Mouse (Mus musculus): ENCODE results near the gene Fgf13. TPM values are rescaled to one million over a fixed set of nuclear protein-coding genes. Genes with fewer than 3 reads are reported as not detected.

The Fgf13 gene
- polyA plus RNA-seq, 1 experiment from 2014 or later, result 26.3 TPM

DNA sequence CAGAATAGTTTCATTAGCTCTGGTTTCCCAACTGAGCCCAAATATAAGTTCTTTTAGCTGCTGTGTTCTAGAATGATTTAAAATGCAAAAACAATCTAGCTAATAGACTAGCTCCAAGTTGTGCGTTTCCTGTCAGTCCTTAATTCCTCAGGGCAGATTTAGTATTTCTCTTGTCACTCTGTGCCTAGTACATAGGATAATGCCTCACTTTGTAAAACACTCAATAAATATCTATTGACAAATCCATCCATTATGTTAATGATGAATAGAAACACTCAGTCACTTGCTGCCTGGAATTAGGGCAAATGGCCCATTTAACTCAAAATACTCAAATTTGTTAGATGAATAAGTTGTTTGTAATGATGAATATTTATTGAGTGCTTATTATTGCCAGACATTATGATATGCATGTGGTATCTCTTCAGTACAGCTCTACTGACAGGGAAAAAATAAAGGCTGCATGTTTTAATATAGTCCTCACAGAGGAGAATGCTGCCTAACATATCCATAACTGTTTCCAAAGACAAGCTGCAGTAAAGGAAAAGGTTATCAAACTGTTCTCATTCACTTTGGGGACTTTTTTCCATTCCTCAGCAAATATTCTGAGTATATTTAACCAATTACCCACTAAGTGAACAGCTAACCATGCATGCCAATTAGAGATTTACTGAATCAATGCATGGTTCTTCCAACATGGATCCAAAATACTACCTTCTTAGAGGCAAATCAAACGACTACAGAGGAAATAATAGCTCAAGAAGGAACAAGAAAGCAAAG is 327.0 kb downstream of the Fgf13 start:
- Histone ChIP-seq H3K4me2 (ENCODE audit: low read length) (no peak overlapping the region), H3K4me3 (ENCODE audit: low read depth, low read length) (no peak overlapping the region), H3K4me1 (replicated peaks; ENCODE audit: control insufficient read depth, insufficient read depth, low read length) (no peaks in the 10 kb centered on the region), H3K9ac (ENCODE audit: low read length) (no peak overlapping the region), H3K9me3 (ENCODE audit: control insufficient read depth, low read length) (no peaks in the 10 kb centered on the region), H3K36me3 (ENCODE audit: control insufficient read depth, insufficient read depth, low read length) (no peaks in the 10 kb centered on the region), H3K27me3 (replicated peaks; ENCODE audit: control insufficient read depth, insufficient read depth, low read length) (no peaks in the 10 kb centered on the region), H3K27ac (ENCODE audit: low read depth) (no peak overlapping the region)
- DNase-seq (ENCODE audit: low spot score), result no peak
- no peak for ATAC-seq (replicated peaks; ENCODE audit: low FRiP score, low TSS enrichment, low read depth)
- 56% methylated on average over 2 of the region's 2 CpGs for WGBS

DNA sequence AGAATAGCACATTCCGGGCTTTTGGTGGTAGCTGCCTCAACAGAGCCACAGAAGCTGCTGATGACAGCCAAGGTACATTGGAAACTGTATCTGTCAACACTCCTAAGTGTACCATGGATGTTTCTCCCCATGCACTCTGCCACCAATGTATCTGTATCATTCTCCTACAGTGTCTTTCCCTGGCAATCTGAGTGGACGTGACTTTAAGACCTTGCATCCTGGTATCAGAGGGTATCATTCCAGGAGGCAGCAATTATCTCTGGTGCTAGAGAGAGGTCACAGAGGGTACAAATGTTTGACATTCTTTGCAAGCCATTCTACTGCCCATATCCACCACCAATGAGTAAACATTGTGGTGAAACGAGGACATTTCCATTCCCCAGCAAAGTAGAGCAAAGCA is 347.2 kb downstream of the Fgf13 start:
- H3K4me1 ChIP-seq (replicated peaks; ENCODE audit: control insufficient read depth, insufficient read depth, low read length), result no peaks in the 10 kb centered on the region
- no peak overlapping the region for H3K4me2 ChIP-seq (ENCODE audit: low read length)
- 46% methylated on average over 3 of the region's 3 CpGs for WGBS
- no peaks in the 10 kb centered on the region for H3K36me3 ChIP-seq (ENCODE audit: control insufficient read depth, insufficient read depth, low read length)
- H3K27me3 ChIP-seq (replicated peaks; ENCODE audit: control insufficient read depth, insufficient read depth, low read length), result no peaks in the 10 kb centered on the region
- H3K27ac ChIP-seq (ENCODE audit: low read depth), result no peak overlapping the region
- no peak overlapping the region for H3K4me3 ChIP-seq (ENCODE audit: low read depth, low read length)
- DNase-seq (ENCODE audit: low spot score) (no peak), ATAC-seq (replicated peaks; ENCODE audit: low FRiP score, low TSS enrichment, low read depth) (no peak)
- no peaks in the 10 kb centered on the region for H3K9me3 ChIP-seq (ENCODE audit: control insufficient read depth, low read length)
- H3K9ac ChIP-seq (ENCODE audit: low read length), result no peak overlapping the region

DNA sequence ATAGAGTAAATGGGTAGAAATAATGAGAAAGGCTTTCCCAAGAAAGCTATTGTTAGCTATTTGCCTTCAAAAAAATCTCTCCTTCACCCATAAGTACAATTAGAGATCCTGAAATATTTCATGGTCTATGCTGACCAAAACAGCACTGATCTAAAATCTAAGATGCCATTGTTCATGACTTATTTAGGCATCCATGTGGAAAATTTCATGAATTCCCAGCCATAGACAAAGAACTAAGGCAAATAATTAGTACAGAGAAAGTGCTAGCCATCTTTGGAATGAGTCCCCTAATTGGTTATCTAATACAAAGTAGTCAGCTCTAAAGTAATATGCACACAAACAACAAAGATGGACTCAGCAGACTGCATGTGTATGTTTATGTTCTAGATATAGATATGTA is 366.7 kb downstream of the Fgf13 start:
- H3K9ac ChIP-seq (ENCODE audit: low read length), result no peak overlapping the region
- no peaks in the 10 kb centered on the region for H3K9me3 ChIP-seq (ENCODE audit: control insufficient read depth, low read length)
- DNase-seq (ENCODE audit: low spot score) (no peak), ATAC-seq (replicated peaks; ENCODE audit: low FRiP score, low TSS enrichment, low read depth) (no peak)
- no peak overlapping the region for H3K4me3 ChIP-seq (ENCODE audit: low read depth, low read length)
- no peaks in the 10 kb centered on the region for H3K36me3 ChIP-seq (ENCODE audit: control insufficient read depth, insufficient read depth, low read length)
- no peak overlapping the region for H3K27ac ChIP-seq (ENCODE audit: low read depth)
- no peak overlapping the region for H3K4me2 ChIP-seq (ENCODE audit: low read length)
- no peaks in the 10 kb centered on the region for H3K4me1 ChIP-seq (replicated peaks; ENCODE audit: control insufficient read depth, insufficient read depth, low read length)
- H3K27me3 ChIP-seq (replicated peaks; ENCODE audit: control insufficient read depth, insufficient read depth, low read length), result no peaks in the 10 kb centered on the region

DNA sequence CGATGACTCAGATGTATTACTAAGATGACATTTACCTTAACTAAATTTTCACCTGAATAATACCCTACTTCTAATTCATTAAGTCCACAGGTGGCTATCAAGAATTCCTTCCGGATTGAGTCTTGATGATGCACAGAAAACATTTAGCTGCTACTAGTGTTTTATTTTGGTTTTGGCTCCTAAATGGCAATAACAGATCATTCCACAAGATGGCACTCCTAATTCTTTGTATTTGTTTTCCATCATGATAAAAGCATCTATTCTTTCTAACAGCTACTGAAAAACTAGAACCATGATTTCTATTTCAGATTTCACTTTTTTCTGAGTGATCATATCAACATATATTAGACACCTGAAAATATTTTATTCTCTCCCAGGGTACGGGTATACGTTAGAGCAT is 373.7 kb downstream of the Fgf13 start:
- H3K27ac ChIP-seq (ENCODE audit: low read depth), result no peak overlapping the region
- no peak overlapping the region for H3K4me3 ChIP-seq (ENCODE audit: low read depth, low read length)
- no peak overlapping the region for H3K4me2 ChIP-seq (ENCODE audit: low read length)
- H3K4me1 ChIP-seq (replicated peaks; ENCODE audit: control insufficient read depth, insufficient read depth, low read length), result no peaks in the 10 kb centered on the region
- no peak overlapping the region for H3K9ac ChIP-seq (ENCODE audit: low read length)
- DNase-seq (ENCODE audit: low spot score) (no peak), ATAC-seq (replicated peaks; ENCODE audit: low FRiP score, low TSS enrichment, low read depth) (no peak)
- WGBS, result 79% methylated on average over 4 of the region's 4 CpGs
- H3K9me3 ChIP-seq (ENCODE audit: control insufficient read depth, low read length), result no peaks in the 10 kb centered on the region
- H3K36me3 ChIP-seq (ENCODE audit: control insufficient read depth, insufficient read depth, low read length), result no peaks in the 10 kb centered on the region
- no peaks in the 10 kb centered on the region for H3K27me3 ChIP-seq (replicated peaks; ENCODE audit: control insufficient read depth, insufficient read depth, low read length)

DNA sequence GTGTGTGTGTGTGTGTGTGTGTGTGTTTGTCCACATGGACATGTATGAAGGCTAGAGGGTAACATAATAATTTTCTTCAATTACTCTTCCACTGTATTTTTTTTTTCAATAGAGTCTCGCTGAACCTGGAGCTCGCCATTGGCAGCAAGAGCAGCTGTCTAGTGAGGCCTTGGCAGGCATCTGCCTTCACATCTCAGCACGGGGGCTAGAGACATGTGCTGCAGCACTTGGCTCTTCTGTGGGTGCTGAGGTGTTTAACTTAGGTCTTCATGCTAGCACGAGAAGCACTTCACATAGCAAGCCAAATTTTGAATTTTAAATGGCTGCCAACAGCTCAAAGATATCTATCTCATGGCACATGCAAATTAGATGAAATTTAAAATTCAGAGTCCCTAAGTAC is 380.9 kb downstream of the Fgf13 start:
- no peak overlapping the region for H3K4me2 ChIP-seq (ENCODE audit: low read length)
- no peaks in the 10 kb centered on the region for H3K27me3 ChIP-seq (replicated peaks; ENCODE audit: control insufficient read depth, insufficient read depth, low read length)
- no peak overlapping the region for H3K4me3 ChIP-seq (ENCODE audit: low read depth, low read length)
- no peaks in the 10 kb centered on the region for H3K9me3 ChIP-seq (ENCODE audit: control insufficient read depth, low read length)
- no peaks in the 10 kb centered on the region for H3K4me1 ChIP-seq (replicated peaks; ENCODE audit: control insufficient read depth, insufficient read depth, low read length)
- no peak overlapping the region for H3K27ac ChIP-seq (ENCODE audit: low read depth)
- H3K36me3 ChIP-seq (ENCODE audit: control insufficient read depth, insufficient read depth, low read length), result no peaks in the 10 kb centered on the region
- 73% methylated on average over 4 of the region's 4 CpGs for WGBS
- DNase-seq (ENCODE audit: low spot score) (no peak), ATAC-seq (replicated peaks; ENCODE audit: low FRiP score, low TSS enrichment, low read depth) (no peak)
- H3K9ac ChIP-seq (ENCODE audit: low read length), result no peak overlapping the region

- Histone ChIP-seq H3K4me3 (ENCODE audit: low read depth, low read length) (no peak overlapping the region), H3K4me2 (ENCODE audit: low read length) (no peak overlapping the region), H3K9ac (ENCODE audit: low read length) (no peak overlapping the region), H3K4me1 (replicated peaks; ENCODE audit: control insufficient read depth, insufficient read depth, low read length) (no peaks in the 10 kb centered on the region), H3K36me3 (ENCODE audit: control insufficient read depth, insufficient read depth, low read length) (no peaks in the 10 kb centered on the region), H3K9me3 (ENCODE audit: control insufficient read depth, low read length) (no peaks in the 10 kb centered on the region), H3K27ac (ENCODE audit: low read depth) (no peak overlapping the region), H3K27me3 (replicated peaks; ENCODE audit: control insufficient read depth, insufficient read depth, low read length) (no peaks in the 10 kb centered on the region)
- ATAC-seq (replicated peaks; ENCODE audit: low FRiP score, low TSS enrichment, low read depth) (no peak), DNase-seq (ENCODE audit: low spot score) (no peak)
- 60% methylated on average over 4 of the region's 4 CpGs for WGBS
These were observed 385.5 kb downstream of the Fgf13 start for GRCm38 (mm10) chrX:59182323-59182722.

DNA sequence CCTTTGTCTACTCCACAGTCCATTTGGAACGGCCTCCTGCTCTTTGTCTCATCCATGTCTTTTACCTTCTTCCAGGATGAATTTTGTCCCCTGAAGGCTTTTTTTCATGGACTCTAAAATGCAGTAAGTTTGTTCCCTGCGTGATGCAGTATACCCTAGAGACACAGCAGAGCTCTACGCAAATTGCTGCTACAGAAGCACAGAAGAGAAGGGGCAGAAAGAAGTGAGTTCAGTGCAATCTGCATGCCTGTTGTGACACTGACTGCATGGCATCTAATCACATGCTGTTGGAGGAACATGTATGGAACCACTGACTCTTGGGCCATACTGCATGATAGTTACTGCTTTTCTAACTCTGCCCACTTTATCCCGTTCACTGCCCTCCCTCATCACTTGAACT is 388.2 kb downstream of the Fgf13 start:
- WGBS, result 80% methylated on average over 4 of the region's 4 CpGs
- no peaks in the 10 kb centered on the region for H3K4me1 ChIP-seq (replicated peaks; ENCODE audit: control insufficient read depth, insufficient read depth, low read length)
- H3K27ac ChIP-seq (ENCODE audit: low read depth), result no peak overlapping the region
- DNase-seq (ENCODE audit: low spot score) (no peak), ATAC-seq (replicated peaks; ENCODE audit: low FRiP score, low TSS enrichment, low read depth) (no peak)
- H3K36me3 ChIP-seq (ENCODE audit: control insufficient read depth, insufficient read depth, low read length), result no peaks in the 10 kb centered on the region
- H3K9me3 ChIP-seq (ENCODE audit: control insufficient read depth, low read length), result no peaks in the 10 kb centered on the region
- no peak overlapping the region for H3K9ac ChIP-seq (ENCODE audit: low read length)
- H3K4me2 ChIP-seq (ENCODE audit: low read length), result no peak overlapping the region
- H3K27me3 ChIP-seq (replicated peaks; ENCODE audit: control insufficient read depth, insufficient read depth, low read length), result no peaks in the 10 kb centered on the region
- no peak overlapping the region for H3K4me3 ChIP-seq (ENCODE audit: low read depth, low read length)

DNA sequence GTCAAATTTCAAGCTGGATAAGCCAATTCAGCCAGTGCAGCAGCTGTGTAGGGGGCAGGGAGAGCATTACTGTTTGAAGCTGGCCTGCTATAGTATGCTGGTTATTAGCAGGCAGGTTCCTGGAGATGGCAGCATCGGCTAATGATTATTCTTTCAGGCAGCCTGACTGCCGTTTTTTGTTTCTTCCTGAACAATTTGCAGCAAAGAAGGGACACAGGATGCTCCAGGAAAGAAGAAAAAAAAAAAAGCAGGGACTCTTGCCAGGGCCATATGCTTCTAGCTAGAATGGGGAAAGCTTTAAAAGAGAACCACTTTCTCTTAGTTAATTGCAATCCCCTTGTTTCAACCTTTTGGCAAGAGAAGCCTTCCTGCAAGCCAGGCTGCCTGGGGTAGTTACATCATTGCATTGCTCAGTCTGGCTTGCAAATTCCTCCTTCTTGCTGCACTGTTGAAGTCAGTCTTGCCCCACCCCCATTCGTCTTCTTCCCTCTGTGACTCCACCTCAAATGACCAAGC is 388.7 kb downstream of the Fgf13 start:
- DNase-seq (ENCODE audit: low spot score) (peak; percentile 53), ATAC-seq (replicated peaks; ENCODE audit: low FRiP score, low TSS enrichment, low read depth) (no peak)
- Histone ChIP-seq H3K4me3 (ENCODE audit: low read depth, low read length) (no peak overlapping the region), H3K27ac (ENCODE audit: low read depth) (no peak overlapping the region), H3K9me3 (ENCODE audit: control insufficient read depth, low read length) (no peaks in the 10 kb centered on the region), H3K4me2 (ENCODE audit: low read length) (no peak overlapping the region), H3K27me3 (replicated peaks; ENCODE audit: control insufficient read depth, insufficient read depth, low read length) (no peaks in the 10 kb centered on the region), H3K9ac (ENCODE audit: low read length) (no peak overlapping the region), H3K36me3 (ENCODE audit: control insufficient read depth, insufficient read depth, low read length) (no peaks in the 10 kb centered on the region), H3K4me1 (replicated peaks; ENCODE audit: control insufficient read depth, insufficient read depth, low read length) (no peaks in the 10 kb centered on the region)
- WGBS, result 19% methylated on average over 3 of the region's 3 CpGs

GRCm38 (mm10) chrX:59177653-59178052 is 390.2 kb downstream of the Fgf13 start:
- 63% methylated on average over 3 of the region's 3 CpGs for WGBS
- no peak overlapping the region for H3K4me3 ChIP-seq (ENCODE audit: low read depth, low read length)
- no peak for DNase-seq (ENCODE audit: low spot score)
- H3K9me3 ChIP-seq (ENCODE audit: control insufficient read depth, low read length), result no peaks in the 10 kb centered on the region
- H3K4me1 ChIP-seq (replicated peaks; ENCODE audit: control insufficient read depth, insufficient read depth, low read length), result no peaks in the 10 kb centered on the region
- no peaks in the 10 kb centered on the region for H3K27me3 ChIP-seq (replicated peaks; ENCODE audit: control insufficient read depth, insufficient read depth, low read length)
- H3K36me3 ChIP-seq (ENCODE audit: control insufficient read depth, insufficient read depth, low read length), result no peaks in the 10 kb centered on the region
- H3K27ac ChIP-seq (ENCODE audit: low read depth), result no peak overlapping the region
- no peak overlapping the region for H3K9ac ChIP-seq (ENCODE audit: low read length)
- no peak for ATAC-seq (replicated peaks; ENCODE audit: low FRiP score, low TSS enrichment, low read depth)
- no peak overlapping the region for H3K4me2 ChIP-seq (ENCODE audit: low read length)
